15 mouse cellular contexts compared by ENCODE assay signal in the genomic region with DNA sequence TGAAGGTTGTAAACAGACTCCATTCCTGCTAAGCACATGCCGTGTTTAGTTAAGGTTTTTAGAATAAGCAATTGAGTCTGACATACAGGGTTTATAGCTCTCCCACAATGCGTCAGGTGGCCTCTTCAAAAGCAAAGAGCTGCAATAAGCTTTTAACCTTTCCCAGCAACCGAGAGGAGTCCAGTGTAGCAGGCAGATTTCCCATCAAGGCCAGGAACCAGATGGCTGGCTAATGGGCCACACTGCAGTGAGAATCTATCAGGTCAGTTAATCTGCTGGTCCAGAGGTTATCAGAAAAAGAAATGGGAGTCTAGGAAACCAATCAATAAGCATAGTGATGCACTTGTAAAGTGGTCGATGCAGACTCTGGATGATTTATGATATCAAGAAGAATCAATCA. TPM values are rescaled to one million over a fixed set of nuclear protein-coding genes. Genes with fewer than 3 reads are reported as not detected.
DNase-seq lines count a peak whose midpoint lies in the region; ATAC-seq and TF ChIP-seq lines count a peak whose summit lies in the region.
"Had no signal": no experiment of that assay in that cellular context is flagged by ENCODE, and none has a peak within 500 bp of the region (broad histone marks: within the 10 kb centered on the region; RNA-seq: fewer than 3 reads in every experiment).

No protein-coding gene starts in this region.

- 8% methylated on average over 4 of the region's 4 CpGs for WGBS in limb, embryonic 11.5 days
- 14% methylated on average over 4 of the region's 4 CpGs for WGBS in limb, embryonic 10.5 days
- 8% methylated on average over 4 of the region's 4 CpGs for WGBS in neural tube, embryonic 12.5 days

- H3K36me3 ChIP-seq in limb, embryonic 11.5 days (ENCODE audit: control insufficient read depth, insufficient read depth, low read length), result no peaks in the 10 kb centered on the region
- H3K36me3 ChIP-seq in limb, embryonic 10.5 days, result no peaks in the 10 kb centered on the region
- no peaks in the 10 kb centered on the region for H3K36me3 ChIP-seq in neural tube, embryonic 12.5 days
- H3K36me3 ChIP-seq: liver, embryonic 12.5 days had no signal

- H3K9ac ChIP-seq in limb, embryonic 11.5 days (ENCODE audit: low read length), result no peak overlapping the region
- no peak overlapping the region for H3K9ac ChIP-seq in neural tube, embryonic 12.5 days
- H3K9ac ChIP-seq: liver, embryonic 12.5 days had no signal

- H3K4me2 ChIP-seq in limb, embryonic 11.5 days (ENCODE audit: low read depth, severe bottlenecking), result no peak overlapping the region
- H3K4me2 ChIP-seq in neural tube, embryonic 12.5 days (replicated peaks), result no peak overlapping the region
- H3K4me2 ChIP-seq: liver, embryonic 12.5 days had no signal

- H3K9me3 ChIP-seq in limb, embryonic 11.5 days (ENCODE audit: control insufficient read depth, low read length), result no peaks in the 10 kb centered on the region
- no peaks in the 10 kb centered on the region for H3K9me3 ChIP-seq in limb, embryonic 10.5 days (replicated peaks)
- H3K9me3 ChIP-seq in neural tube, embryonic 12.5 days, result no peaks in the 10 kb centered on the region
- H3K9me3 ChIP-seq: liver, embryonic 12.5 days had no signal

- peak; percentile 40 for DNase-seq in limb, embryonic 11.5 days (ENCODE audit: low spot score)
- DNase-seq in limb, embryonic 10.5 days (ENCODE audit: low spot score), result no peak
- DNase-seq in MN1 (ENCODE audit: low spot score), result peak; percentile 18
- peak; percentile 44 for DNase-seq in brain, embryonic 14.5 days (ENCODE audit: low read depth)
- DNase-seq in adrenal gland, postnatal 14 days, result no peak
- DNase-seq in thymus, postnatal 4 days, result no peak
- DNase-seq: adrenal gland, postnatal 10 days; cerebellum, adult 9-10 months; gastrocnemius, postnatal 25 days; heart, postnatal 14 days; kidney, adult 11 months; right cerebral cortex, postnatal 25 days had no signal

- H3K27ac ChIP-seq in limb, embryonic 11.5 days (replicated peaks; ENCODE audit: low read depth, low read length), result no peak overlapping the region
- no peak overlapping the region for H3K27ac ChIP-seq in limb, embryonic 10.5 days
- H3K27ac ChIP-seq in neural tube, embryonic 12.5 days, result no peak overlapping the region
- H3K27ac ChIP-seq: liver, embryonic 12.5 days had no signal

- H3K4me1 ChIP-seq in limb, embryonic 11.5 days (ENCODE audit: control insufficient read depth, insufficient read depth, low read length), result no peaks in the 10 kb centered on the region
- peaks cover 14% of the 10 kb centered on the region for H3K4me1 ChIP-seq in limb, embryonic 10.5 days
- H3K4me1 ChIP-seq in neural tube, embryonic 12.5 days, result peaks cover 6% of the 10 kb centered on the region
- H3K4me1 ChIP-seq: liver, embryonic 12.5 days had no signal

- no peak for TF ChIP-seq POLR2A in brain, embryonic 14.5 days (IDR thresholded peaks at IDR 0.05; ENCODE audit: borderline replicate concordance, extremely low read depth, insufficient read depth, insufficient read length, poor library complexity, severe bottlenecking)

- H3K4me3 ChIP-seq in limb, embryonic 11.5 days (ENCODE audit: low read depth, low read length), result no peak overlapping the region
- no peak overlapping the region for H3K4me3 ChIP-seq in limb, embryonic 10.5 days
- no peak overlapping the region for H3K4me3 ChIP-seq in neural tube, embryonic 12.5 days
- H3K4me3 ChIP-seq: liver, embryonic 12.5 days had no signal

- H3K27me3 ChIP-seq in limb, embryonic 11.5 days (ENCODE audit: control insufficient read depth, insufficient read depth, low read length), result no peaks in the 10 kb centered on the region
- no peaks in the 10 kb centered on the region for H3K27me3 ChIP-seq in limb, embryonic 10.5 days (ENCODE audit: low read depth, poor library complexity, severe bottlenecking)
- H3K27me3 ChIP-seq in neural tube, embryonic 12.5 days (replicated peaks), result no peaks in the 10 kb centered on the region
- H3K27me3 ChIP-seq: liver, embryonic 12.5 days had no signal

- TF ChIP-seq CTCF in brain, embryonic 14.5 days (IDR thresholded peaks at IDR 0.05; ENCODE audit: borderline replicate concordance, extremely low read depth, insufficient read depth, insufficient read length), result no peak

- ATAC-seq in limb, embryonic 11.5 days (ENCODE audit: insufficient number of reproducible peaks, low FRiP score, low TSS enrichment, low read depth), result no peak
- peak; percentile 75 for ATAC-seq in neural tube, embryonic 12.5 days (ENCODE audit: low FRiP score, low read depth)
- ATAC-seq: CD4-positive, CD25-positive, alpha-beta regulatory T cell, adult 4 months; liver, embryonic 12.5 days had no signal

RNA-seq across cellular contexts. Expression of a gene that starts 9.8 kb away (rescaled TPM):
- polyA plus RNA-seq in limb, embryonic 11.5 days (2014; fragmentation: Nextera tagmentation; extraction: Ambion mirVana), result 6.5 and 9.4 TPM in 2 replicates
- 6.0 and 6.6 TPM in 2 replicates for polyA plus RNA-seq in limb, embryonic 10.5 days (2016; fragmentation: Nextera tagmentation; extraction: Ambion mirVana)
- polyA plus RNA-seq in brain, embryonic 14.5 days (2012; rRNA removed), result 6.5 and 9.3 TPM in 2 replicates
- 12.3 and 12.5 TPM in 2 replicates for polyA plus RNA-seq in neural tube, embryonic 12.5 days (2016; fragmentation: Nextera tagmentation; extraction: Ambion mirVana)
- total RNA-seq in adrenal gland, postnatal 14 days (2021), result 12.6 and 20.6 TPM in 2 replicates

RNA-seq across cellular contexts. Expression of a gene that starts 38.4 kb away (rescaled TPM):
- 142 and 144 TPM in 2 replicates for polyA plus RNA-seq in limb, embryonic 11.5 days (2014; fragmentation: Nextera tagmentation; extraction: Ambion mirVana)
- polyA plus RNA-seq in limb, embryonic 10.5 days (2016; fragmentation: Nextera tagmentation; extraction: Ambion mirVana), result 130 and 154 TPM in 2 replicates
- 162 and 184 TPM in 2 replicates for polyA plus RNA-seq in brain, embryonic 14.5 days (2012; rRNA removed)
- polyA plus RNA-seq in neural tube, embryonic 12.5 days (2016; fragmentation: Nextera tagmentation; extraction: Ambion mirVana), result 225 and 264 TPM in 2 replicates
- total RNA-seq in adrenal gland, postnatal 14 days (2021), result 226 and 236 TPM in 2 replicates

Comparison
In these comparisons a context has a peak if more than half of its experiments do, and no peak if none do; other contexts are left out.
1. DNase-seq: peak in limb, embryonic 11.5 days (single experiment), MN1 (single experiment) and brain, embryonic 14.5 days (single experiment); none in limb, embryonic 10.5 days (single experiment), adrenal gland, postnatal 14 days (single experiment) and thymus, postnatal 4 days (single experiment).